Mouse (Mus musculus) brain, embryonic 14.5 days (tissue): Measurements from ENCODE around the gene A030005K14Rik.

Experiments used
- CTCF ChIP-seq: fragments of 200-500 bp; IDR thresholded peaks from 2 replicates; pipeline ENCODE4 v1.5.1; 2012; ENCODE audit warnings: inconsistent platforms, mild to moderate bottlenecking, moderate library complexity, borderline replicate concordance; ENCODE audit not compliant: insufficient read depth, insufficient read length; ENCODE audit errors: extremely low read depth
- POLR2A ChIP-seq: fragments of 200-500 bp; IDR thresholded peaks from 2 replicates; pipeline ENCODE4 v1.6.1; 2012; ENCODE audit warnings: mild to moderate bottlenecking, inconsistent platforms, borderline replicate concordance; ENCODE audit not compliant: poor library complexity, insufficient read depth, insufficient read length, severe bottlenecking; ENCODE audit errors: extremely low read depth

GRCm38 (mm10) chr1:83096935-83097334 is 37.8 kb upstream of the A030005K14Rik start:
- TF ChIP-seq POLR2A (no peak), CTCF (no peak)
